Mouse (Mus musculus) embryonic facial prominence, embryonic 11.5 days (tissue): Measurements from ENCODE around the gene Aoah. TPM values are rescaled to one million over a fixed set of nuclear protein-coding genes. Genes with fewer than 3 reads are reported as not detected.

Experiments
- ATAC-seq: fragments of 200-750 bp; cut with Nextera tagmentation; replicated peaks from 2 replicates; pipeline ENCODE4 v1.8.0; 2017; ENCODE audit warnings: low read depth; ENCODE audit not compliant: insufficient number of reproducible peaks, low FRiP score, low TSS enrichment
- DNase-seq: peaks from one replicate; pipeline ENCODE4 v3.0.0-alpha.2; 2015; ENCODE audit warnings: low spot score
- H3K27ac ChIP-seq: fragments of 300-500 bp; sonication (generic); replicated peaks from 2 replicates; pipeline ENCODE4 v1.5.1; 2014; ENCODE audit warnings: mild to moderate bottlenecking, low read depth, low read length, control low read depth
- H3K27me3 ChIP-seq: fragments of 300-500 bp; sonication (generic); 2 replicates; pipeline ENCODE4 v1.6.1; 2014; ENCODE audit warnings: mild to moderate bottlenecking, low read length, moderate library complexity, mixed read lengths; ENCODE audit not compliant: control insufficient read depth, insufficient read depth
- H3K36me3 ChIP-seq: fragments of 300-500 bp; sonication (generic); replicated peaks from 2 replicates; pipeline ENCODE4 v1.6.1; 2014; ENCODE audit warnings: low read depth, mild to moderate bottlenecking, low read length, moderate library complexity, mixed read lengths; ENCODE audit not compliant: control insufficient read depth, insufficient read depth
- H3K4me1 ChIP-seq: fragments of 300-500 bp; sonication (generic); 2 replicates; pipeline ENCODE4 v1.6.1; 2014; ENCODE audit warnings: low read length, mixed read lengths; ENCODE audit not compliant: control insufficient read depth, insufficient read depth
- H3K4me2 ChIP-seq: fragments of 300-500 bp; sonication (generic); 2 replicates; pipeline ENCODE4 v1.6.1; 2014; ENCODE audit warnings: low read depth, mild to moderate bottlenecking, control low read depth, low read length, moderate library complexity
- H3K4me3 ChIP-seq: fragments of 300-500 bp; sonication (generic); 2 replicates; pipeline ENCODE4 v1.5.1; 2014; ENCODE audit warnings: low read depth, low read length, control low read depth
- H3K9ac ChIP-seq: fragments of 300-500 bp; sonication (generic); replicated peaks from 2 replicates; pipeline ENCODE4 v1.6.1; 2014; ENCODE audit warnings: mild to moderate bottlenecking, control low read depth, low read length
- H3K9me3 ChIP-seq: fragments of 300-500 bp; sonication (generic); replicated peaks from 2 replicates; pipeline ENCODE4 v1.6.1; 2016; ENCODE audit warnings: mild to moderate bottlenecking, low read length, inconsistent platforms, mixed read lengths; ENCODE audit not compliant: control insufficient read depth
- WGBS: fragments of 180-500 bp; shearing (Covaris S2); extraction: QIAGEN DNeasy Blood & Tissue Kit; methylation state at CpG from one replicate; pipeline ENCODE4 v1.1.7; 2014; 5-methylcytosine and 5-hydroxymethylcytosine counted together
- polyA plus RNA-seq: library from polyadenylated mRNA; unstranded; fragments of >200 nt; fragmentation: Nextera tagmentation; extraction: Ambion mirVana; gene quantifications from 2 replicates; pipeline ENCODE4 v1.2.1, GENCODE M21; 2014

The Aoah gene
- polyA plus RNA-seq, 1 experiment from 2014 or later = 0.55 TPM

GRCm38 (mm10) chr13:21035011-21035410 lies 241.1 kb downstream of the Aoah start:
- Histone ChIP-seq H3K9me3 (no peaks in the 10 kb centered on the region), H3K27ac (no peak overlapping the region), H3K36me3 (no peaks in the 10 kb centered on the region), H3K4me3 (no peak overlapping the region), H3K9ac (no peak overlapping the region), H3K4me2 (no peak overlapping the region), H3K4me1 (no peaks in the 10 kb centered on the region), H3K27me3 (no peaks in the 10 kb centered on the region)
- DNase-seq = peak; percentile 18
- 83% methylated on average over 3 of the region's 3 CpGs for WGBS
- no peak for ATAC-seq

GRCm38 (mm10) chr13:21035981-21036380 lies 242.1 kb downstream of the Aoah start:
- no peaks in the 10 kb centered on the region for H3K27me3 ChIP-seq
- no peak overlapping the region for H3K4me3 ChIP-seq
- no peaks in the 10 kb centered on the region for H3K36me3 ChIP-seq
- H3K4me2 ChIP-seq = no peak overlapping the region
- H3K27ac ChIP-seq = no peak overlapping the region
- H3K9ac ChIP-seq = no peak overlapping the region
- DNase-seq = no peak
- no peak for ATAC-seq
- H3K9me3 ChIP-seq = no peaks in the 10 kb centered on the region
- no peaks in the 10 kb centered on the region for H3K4me1 ChIP-seq

DNA sequence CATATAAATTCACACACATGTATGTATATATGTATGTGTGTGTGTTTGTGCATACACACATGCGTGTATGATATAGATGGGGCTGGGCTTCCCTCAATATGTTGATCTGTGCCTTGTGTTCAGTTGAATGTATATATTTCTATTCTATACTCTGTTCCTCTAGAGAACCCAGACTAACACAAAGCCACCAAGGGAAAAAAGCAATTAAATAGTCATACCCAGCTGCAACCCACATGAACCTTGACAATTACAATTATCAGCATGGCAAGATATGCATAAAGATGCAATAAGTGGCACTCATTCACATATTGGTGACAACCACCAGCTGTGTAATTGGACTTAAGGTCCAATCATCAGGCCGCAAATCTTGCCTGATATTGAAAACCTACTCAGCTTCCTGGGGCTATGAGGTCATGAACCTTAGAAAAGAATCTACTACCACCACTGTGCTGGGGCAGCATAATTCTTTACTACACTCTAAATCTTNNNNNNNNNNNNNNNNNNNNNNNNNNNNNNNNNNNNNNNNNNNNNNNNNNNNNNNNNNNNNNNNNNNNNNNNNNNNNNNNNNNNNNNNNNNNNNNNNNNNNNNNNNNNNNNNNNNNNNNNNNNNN lies 246.8 kb downstream of the Aoah start:
- Histone ChIP-seq H3K9ac (no peak overlapping the region), H3K4me2 (no peak overlapping the region), H3K4me1 (no peaks in the 10 kb centered on the region), H3K9me3 (no peaks in the 10 kb centered on the region), H3K27me3 (no peaks in the 10 kb centered on the region), H3K36me3 (no peaks in the 10 kb centered on the region), H3K4me3 (no peak overlapping the region), H3K27ac (no peak overlapping the region)
- 85% methylated on average over 2 of the region's 2 CpGs for WGBS
- ATAC-seq = no peak
- DNase-seq = no peak

DNA sequence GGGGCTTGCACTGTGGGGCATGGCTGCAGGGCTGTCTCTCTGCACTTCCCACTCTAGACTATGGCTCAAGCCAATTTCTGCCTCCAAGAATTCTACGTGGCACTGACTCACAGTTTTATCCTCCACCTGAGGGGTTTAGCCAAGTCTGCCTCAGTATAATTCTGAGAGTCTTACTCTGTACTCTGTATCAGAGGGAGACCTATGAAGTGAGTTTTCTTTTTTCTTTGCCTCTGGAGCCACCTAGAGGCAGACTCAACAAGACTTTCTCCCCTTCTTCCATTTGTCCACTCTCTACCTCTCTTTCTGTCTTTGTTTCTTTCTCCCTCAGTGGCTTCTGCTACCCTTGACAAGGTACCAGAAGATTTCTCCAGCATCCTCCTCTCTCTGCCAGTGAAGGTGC lies 256.2 kb downstream of the Aoah start:
- DNase-seq (peak; percentile 37), ATAC-seq (no peak)
- H3K9ac ChIP-seq = no peak overlapping the region
- no peaks in the 10 kb centered on the region for H3K9me3 ChIP-seq
- H3K4me1 ChIP-seq = no peaks in the 10 kb centered on the region
- no peak overlapping the region for H3K27ac ChIP-seq
- 50% methylated on average over 1 of the region's 1 CpGs for WGBS
- no peak overlapping the region for H3K4me3 ChIP-seq
- H3K36me3 ChIP-seq = no peaks in the 10 kb centered on the region
- no peak overlapping the region for H3K4me2 ChIP-seq
- no peaks in the 10 kb centered on the region for H3K27me3 ChIP-seq

GRCm38 (mm10) chr13:21066021-21066420 lies 272.1 kb downstream of the Aoah start:
- Histone ChIP-seq H3K9ac (no peak overlapping the region), H3K27ac (no peak overlapping the region), H3K9me3 (no peaks in the 10 kb centered on the region), H3K4me3 (no peak overlapping the region), H3K27me3 (no peaks in the 10 kb centered on the region), H3K4me2 (no peak overlapping the region), H3K36me3 (no peaks in the 10 kb centered on the region), H3K4me1 (no peaks in the 10 kb centered on the region)
- no peak for DNase-seq
- no peak for ATAC-seq
- 85% methylated on average over 2 of the region's 2 CpGs for WGBS

GRCm38 (mm10) chr13:21074847-21075246 lies 280.9 kb downstream of the Aoah start, which contains the start of gene Olfr1370:
Gene Olfr1370 (minus strand): TSS chr13:21074947.
- Histone ChIP-seq H3K4me3 (no peak within 1 kb of the TSS), H3K9me3 (no peaks in the 10 kb centered on the region), H3K4me2 (no peak within 1 kb of the TSS), H3K27me3 (no peaks in the 10 kb centered on the region), H3K4me1 (no peaks in the 10 kb centered on the region), H3K9ac (no peak within 1 kb of the TSS), H3K27ac (no peak within 1 kb of the TSS), H3K36me3 (no peaks in the 10 kb centered on the region)
- ATAC-seq (no peak), DNase-seq (no peak)
- WGBS = 81% methylated on average over 3 of the region's 3 CpGs

DNA sequence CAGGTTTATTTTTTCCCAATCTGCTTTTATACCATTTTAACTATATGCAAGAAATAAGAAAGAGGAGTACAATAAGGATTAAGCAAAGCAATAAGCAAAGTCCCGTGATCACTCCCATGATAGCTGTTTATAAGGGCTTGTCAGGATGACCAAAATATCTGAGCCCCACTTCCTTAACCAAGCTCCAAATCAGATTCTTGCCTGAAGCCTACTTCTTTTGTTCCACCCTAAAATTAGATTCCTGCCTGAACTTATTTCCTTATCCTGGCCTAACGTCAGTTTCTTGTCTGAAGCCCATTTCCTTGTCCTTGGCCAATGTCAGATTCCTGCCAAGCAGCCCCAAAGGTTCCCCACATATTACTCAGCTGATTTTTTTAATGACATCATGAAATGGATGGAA lies 288.8 kb downstream of the Aoah start:
- H3K27me3 ChIP-seq = no peaks in the 10 kb centered on the region
- DNase-seq (no peak), ATAC-seq (no peak)
- WGBS = 73% methylated on average over 2 of the region's 2 CpGs
- no peaks in the 10 kb centered on the region for H3K4me1 ChIP-seq
- no peak overlapping the region for H3K27ac ChIP-seq
- H3K9ac ChIP-seq = no peak overlapping the region
- H3K4me2 ChIP-seq = no peak overlapping the region
- no peaks in the 10 kb centered on the region for H3K9me3 ChIP-seq
- no peaks in the 10 kb centered on the region for H3K36me3 ChIP-seq
- no peak overlapping the region for H3K4me3 ChIP-seq
